Mouse (Mus musculus) bone marrow macrophage, adult 2 months (primary cell): ENCODE results near the gene Enc1.

Experiments used
- CTCF ChIP-seq: IDR thresholded peaks from 2 replicates; pipeline ENCODE4 v1.5.1; 2012; ENCODE audit warnings: low read depth, mild to moderate bottlenecking, low read length, moderate library complexity
- POLR2A ChIP-seq: IDR thresholded peaks from 2 replicates; pipeline ENCODE4 v1.6.1; 2012; ENCODE audit warnings: mild to moderate bottlenecking, low read depth, low read length, borderline replicate concordance

GRCm38 (mm10) chr13:97253994-97254393 lies 13.1 kb downstream of the Enc1 start:
- TF ChIP-seq CTCF (no peak), POLR2A (no peak)
